Mouse (Mus musculus): ENCODE measurements around the gene Pecr. TPM values are rescaled to one million over a fixed set of nuclear protein-coding genes. Genes with fewer than 3 reads are reported as not detected.
"Not testable (repeated sequence)": the region's sequence is repeated elsewhere in the genome, so short reads cannot be mapped to it uniquely, and the experiment has no call there.

The Pecr gene
- total RNA-seq, 2 experiments from 2014 or later: 16.2 to 19.0 TPM

GRCm38 (mm10) chr1:72237007-72237775 is 46.9 kb downstream of the Pecr start:
- peak; percentile 37 for DNase-seq (ENCODE audit: low spot score)

DNA sequence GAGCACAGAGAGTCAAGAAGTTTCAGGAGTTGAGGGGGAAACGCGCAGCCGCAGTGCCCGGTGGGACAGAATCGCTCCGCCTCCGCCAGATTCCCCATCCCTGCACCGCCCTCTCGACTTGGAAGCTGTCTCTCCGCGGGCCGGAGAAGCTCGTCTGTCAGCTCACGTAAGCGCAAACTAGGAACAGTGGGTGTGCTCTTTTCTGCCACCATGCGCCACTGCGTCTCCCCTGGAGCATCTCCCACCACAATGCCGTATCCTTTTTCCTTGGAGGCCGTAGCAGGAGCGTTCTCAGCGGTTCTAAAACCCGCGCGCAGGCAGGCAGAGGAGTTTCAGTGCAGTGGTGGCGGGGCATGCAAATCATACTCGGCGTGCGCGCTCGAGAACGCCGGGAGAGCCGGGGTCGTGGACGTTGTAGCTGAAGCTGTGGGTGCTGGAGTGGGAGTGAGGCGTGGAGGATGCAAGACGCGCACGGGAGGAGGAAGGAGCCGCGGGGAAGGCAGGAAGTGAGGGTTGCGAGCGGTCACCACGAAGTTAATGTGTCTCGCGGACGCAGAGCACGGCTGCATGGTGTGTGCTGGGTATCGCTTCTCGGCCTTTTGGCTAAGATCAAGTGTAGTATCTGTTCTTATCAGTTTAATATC is 47.6 kb downstream of the Pecr start:
- DNase-seq (ENCODE audit: low spot score): peak; percentile 82

DNA sequence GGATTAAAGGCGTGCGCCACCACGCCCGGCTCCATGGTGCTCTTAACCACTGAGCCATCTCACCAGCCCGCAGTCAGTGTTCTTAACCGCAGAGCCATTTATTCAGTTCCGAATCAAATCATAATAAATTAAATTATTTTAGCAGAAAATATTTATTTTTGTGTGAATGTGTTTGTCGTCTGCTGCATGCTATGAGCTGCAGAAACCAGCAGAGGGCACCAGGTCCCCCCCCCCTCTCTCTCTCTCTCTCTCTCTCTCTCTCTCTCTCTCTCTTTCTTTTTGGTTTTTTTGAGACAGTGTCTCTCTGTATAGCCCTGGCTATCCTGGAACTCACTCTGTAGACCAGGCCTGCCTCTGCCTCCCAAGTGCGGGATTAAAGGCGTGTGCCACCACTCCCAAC is 51.5 kb downstream of the Pecr start:
- not testable (repeated sequence) for DNase-seq (ENCODE audit: low spot score)

DNA sequence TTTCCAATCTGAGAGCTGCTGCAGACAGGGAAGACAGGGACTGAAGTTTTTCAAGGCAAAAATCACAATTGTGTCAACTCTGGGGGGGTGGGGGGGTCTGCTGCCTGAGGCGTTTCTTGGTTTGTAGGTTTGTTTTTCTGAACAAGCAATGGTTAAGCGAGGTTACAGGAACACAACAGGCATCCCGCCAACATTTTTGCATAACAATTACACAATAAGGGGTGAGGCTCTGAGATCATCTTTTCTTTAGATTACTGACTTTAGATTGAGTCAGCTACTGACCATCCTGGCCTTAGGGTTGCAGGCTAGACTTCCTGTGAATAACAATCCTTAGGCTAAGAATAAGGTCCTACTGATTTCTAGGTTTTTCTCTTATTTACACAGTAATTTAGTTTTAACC is 55.1 kb downstream of the Pecr start:
- DNase-seq (ENCODE audit: low spot score): no peak

DNA sequence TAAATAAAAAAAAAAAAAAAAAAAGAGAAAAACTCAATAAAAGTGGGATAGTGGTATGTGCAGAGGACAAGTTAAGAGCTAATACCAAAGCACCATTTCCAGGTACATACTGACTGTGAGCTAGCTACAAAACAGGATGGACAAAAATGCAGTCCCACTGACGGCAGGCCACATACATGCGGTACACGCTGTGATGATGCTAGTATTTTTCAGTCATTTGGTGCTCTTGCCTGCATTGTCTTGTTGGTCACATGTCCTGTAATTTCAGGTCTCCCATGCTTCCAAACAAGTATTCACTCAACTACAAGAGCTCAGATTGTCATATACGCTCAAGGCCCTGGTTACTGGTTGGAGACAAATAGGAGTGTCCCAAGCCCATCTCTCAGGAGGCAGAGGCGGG is 56.6 kb downstream of the Pecr start:
- no peak for DNase-seq (ENCODE audit: low spot score)

DNA sequence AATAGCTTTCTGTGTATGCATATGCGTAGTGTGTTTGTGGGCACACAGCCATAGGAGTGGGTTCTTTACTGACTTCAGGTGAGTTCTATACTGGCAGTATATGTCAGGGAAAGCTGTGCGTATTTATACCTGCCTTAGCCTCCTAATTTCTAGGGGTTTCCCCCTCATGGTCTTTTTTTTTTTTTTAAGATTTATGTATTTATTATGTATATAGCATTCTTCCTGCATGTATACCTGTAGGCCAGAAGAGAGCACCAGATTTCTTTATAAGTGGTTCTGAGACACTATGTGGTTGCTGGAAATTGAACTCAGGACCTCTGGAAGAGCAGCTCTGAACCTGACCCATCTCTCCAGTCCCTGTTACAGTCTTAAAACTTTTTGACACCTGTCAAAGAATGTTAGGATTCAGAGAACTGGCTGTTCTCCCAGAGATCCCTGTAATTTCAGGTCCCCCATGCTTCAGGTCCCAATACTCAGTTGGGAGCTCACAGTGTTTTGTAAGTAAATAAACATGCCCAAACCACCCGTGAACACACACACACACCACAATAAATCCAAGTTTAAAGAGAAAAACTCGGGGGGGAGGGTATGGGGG is 57.1 kb downstream of the Pecr start:
- DNase-seq (ENCODE audit: low spot score): no peak

DNA sequence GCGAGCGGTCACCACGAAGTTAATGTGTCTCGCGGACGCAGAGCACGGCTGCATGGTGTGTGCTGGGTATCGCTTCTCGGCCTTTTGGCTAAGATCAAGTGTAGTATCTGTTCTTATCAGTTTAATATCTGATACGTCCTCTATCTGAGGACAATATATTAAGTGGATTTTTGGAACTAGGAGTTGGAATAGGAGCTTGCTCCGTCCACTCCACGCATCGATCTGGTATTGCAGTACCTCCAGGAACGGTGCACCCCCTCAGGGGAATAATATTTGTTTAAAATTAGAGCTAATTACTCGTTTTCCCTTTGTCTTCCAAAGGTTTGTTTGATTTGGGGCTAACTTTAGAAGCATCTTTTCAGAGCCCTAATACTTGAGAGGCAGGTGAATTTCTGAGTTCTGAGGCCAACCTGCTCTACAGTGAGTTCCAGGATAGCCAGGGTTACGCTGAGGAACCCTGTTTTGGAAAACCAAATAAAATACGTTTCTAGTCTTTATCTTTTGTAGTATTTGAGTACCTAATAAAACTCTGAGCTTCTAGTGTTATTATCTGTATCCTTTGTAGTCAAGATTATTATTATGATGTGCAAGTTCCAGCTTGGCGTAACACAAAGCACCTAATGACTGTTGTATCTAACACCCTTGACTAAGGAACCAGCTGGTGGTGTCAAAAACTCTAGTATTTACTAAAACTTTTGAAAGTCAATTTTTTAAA is 57.8 kb downstream of the Pecr start:
- DNase-seq (ENCODE audit: low spot score): peak; percentile 25

DNA sequence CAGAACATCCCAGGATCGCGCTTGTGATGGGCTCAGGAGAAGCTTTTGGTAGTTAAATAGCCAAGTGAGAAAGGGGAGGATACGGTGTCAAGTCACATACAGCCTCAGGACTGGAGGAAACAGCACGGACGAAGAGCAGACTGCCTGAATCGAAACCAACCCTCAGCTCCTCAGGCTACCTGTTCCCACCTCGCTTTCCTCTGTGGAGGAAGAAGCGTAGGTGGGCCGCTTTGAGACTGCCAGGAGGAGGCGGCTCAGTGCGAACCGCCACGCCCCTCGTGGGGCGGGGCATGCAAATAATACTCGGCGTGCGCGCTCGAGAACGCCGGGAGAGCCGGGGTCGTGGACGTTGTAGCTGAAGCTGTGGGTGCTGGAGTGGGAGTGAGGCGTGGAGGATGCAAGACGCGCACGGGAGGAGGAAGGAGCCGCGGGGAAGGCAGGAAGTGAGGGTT is 58.4 kb downstream of the Pecr start:
- peak; percentile 80 for DNase-seq (ENCODE audit: low spot score)

GRCm38 (mm10) chr1:72225054-72225718 is 58.9 kb downstream of the Pecr start:
- no peak for DNase-seq (ENCODE audit: low spot score)

GRCm38 (mm10) chr1:72220008-72220407 is 64.1 kb downstream of the Pecr start:
- peak; percentile 15 for DNase-seq (ENCODE audit: low spot score)

GRCm38 (mm10) chr1:72219116-72219515 is 65.0 kb downstream of the Pecr start:
- no peak for DNase-seq (ENCODE audit: low spot score)

GRCm38 (mm10) chr1:72218626-72219025 is 65.5 kb downstream of the Pecr start:
- DNase-seq (ENCODE audit: low spot score): no peak

DNA sequence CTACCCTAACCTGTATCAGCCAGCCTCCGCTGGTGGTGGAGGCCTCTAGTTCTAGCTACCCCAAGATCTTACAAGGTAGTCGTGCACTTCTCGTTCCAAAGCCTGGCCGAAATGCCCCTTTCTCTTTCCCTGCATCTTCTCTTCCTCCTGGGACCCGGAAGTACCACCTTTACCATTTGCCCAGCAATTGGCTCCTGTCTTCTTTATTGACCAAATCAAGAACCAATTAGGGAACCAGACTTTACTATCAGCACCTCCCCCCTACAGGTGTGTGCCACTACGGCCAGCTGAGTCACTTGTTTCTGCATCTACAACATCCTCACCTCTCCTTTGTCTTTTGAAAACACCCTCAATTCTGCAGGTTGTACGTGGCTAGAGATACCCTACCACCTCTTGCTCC is 67.4 kb downstream of the Pecr start:
- DNase-seq (ENCODE audit: low spot score): no peak

DNA sequence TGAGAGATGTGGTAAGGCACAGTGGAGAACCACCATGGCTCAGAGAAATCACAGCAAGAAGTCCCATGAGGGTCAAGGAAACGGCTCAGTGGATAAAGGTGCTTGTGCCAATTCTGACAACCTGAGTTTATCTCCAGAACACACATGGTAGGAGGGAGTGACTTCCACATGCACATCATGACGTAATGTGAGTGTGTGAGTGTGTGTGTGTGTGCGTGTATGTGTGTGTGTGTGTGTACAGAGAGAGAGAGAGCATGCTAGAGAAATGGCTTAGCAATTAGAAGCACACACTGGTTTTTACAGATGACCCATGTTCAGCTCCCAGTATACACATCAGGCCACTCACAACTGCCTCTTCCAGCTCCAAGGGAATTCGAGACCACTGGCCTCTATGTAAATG is 68.9 kb downstream of the Pecr start:
- no peak for DNase-seq (ENCODE audit: low spot score)

DNA sequence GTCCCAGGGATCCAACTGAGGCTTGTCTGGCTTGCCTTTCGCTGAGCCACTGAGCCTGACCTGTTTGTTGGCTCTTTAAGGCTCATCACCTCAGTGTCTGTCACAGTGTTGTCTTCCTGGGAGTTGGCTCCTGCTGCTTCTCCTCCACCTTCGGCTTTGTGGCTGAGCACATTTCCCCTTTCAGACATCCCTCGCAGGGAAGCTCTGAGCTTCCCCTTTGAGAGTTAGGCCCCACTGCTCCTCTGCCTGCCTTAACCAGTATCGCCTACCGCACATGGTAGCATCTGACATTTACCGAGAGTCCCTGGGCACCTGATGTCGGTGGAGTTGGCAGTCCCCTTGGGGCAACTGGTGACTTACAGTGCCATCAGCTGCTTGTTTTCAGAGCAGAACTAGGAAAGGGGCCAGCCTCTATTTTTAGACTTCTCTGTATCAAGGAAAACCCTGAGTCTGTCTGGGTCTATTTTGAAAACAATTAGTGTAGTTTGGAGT is 69.6 kb downstream of the Pecr start:
- DNase-seq (ENCODE audit: low spot score): peak; percentile 87

DNA sequence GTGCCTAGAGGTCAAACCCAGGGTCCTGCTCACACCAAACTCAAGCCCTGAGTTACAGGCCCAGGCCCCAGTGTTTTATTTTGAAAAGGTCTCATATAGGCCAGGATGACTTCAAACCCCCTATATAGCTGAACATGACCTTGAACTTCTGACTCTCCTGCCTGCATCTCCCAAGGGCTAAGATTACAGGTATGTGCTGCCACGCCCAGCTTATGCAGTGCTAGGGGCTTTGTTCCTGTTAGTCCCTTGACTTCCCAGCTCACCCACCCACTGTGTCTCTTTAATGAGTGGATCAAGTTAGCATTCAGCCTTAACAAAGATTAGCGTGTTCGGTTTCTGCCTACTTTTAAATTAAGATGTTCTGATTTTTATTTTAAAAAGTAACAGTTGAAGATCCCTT is 70.2 kb downstream of the Pecr start:
- no peak for DNase-seq (ENCODE audit: low spot score)

DNA sequence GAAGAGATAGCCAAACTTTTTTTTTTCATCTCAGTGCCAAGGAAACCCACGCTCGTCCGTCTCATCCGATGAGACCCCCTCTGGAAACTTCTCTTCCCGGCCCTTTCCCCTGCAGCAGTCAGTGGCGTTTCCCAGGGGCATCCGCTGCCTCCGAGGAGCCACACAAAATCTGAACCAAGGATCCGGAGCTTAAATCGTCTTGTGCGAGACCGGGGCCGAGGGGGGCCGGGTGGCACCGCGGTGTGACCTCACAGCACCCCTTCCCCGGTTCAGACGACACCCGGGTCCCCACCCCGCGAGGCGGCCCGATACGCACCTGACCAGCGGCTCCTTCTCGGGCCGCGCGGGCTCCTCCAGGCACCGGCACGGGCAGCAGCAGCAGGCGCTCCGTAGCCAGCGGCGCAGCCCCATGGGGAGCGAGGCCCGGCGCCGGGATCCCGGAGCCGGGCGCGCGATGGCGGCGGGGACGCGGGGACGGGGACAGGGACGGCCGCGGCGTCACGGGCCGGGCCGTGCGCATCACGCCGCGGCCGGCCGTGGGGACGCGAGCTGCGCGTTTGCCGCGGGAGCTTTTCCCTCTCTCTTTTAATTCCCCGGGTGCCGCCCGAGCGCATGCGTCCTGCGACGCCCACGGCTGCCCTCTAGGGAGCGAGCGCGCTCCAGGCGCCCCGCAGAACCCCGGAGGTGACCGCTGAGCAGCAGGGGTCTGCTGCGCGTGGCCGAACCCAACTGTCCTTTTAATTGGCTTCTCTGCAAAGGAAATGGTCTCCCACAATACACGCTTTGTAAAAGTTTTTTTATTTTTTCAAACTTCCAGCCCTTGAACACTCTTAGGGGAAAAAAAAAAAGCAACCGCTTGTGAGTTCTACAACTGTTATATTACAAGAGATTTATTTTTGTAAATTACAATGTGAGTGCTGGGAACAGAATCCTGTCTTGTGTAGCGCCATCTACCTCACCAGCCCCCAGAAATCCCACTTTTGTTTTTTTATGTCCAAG is 72.1 kb downstream of the Pecr start, which contains the start of gene Mreg:
Mreg (minus strand) TSS at position 607 of the 999 bp plus-strand sequence.
- peak; percentile 69 for DNase-seq (ENCODE audit: low spot score)

- DNase-seq (ENCODE audit: low spot score): no peak
Measured at GRCm38 (mm10) chr1:72210803-72211679, 73.1 kb downstream of the Pecr start.
